Mouse (Mus musculus) frontal cortex, postnatal 10 days (tissue): ENCODE measurements around the gene 4930455H04Rik.

Experiments used
- DNase-seq, 2 experiments: peaks; one replicate each; pipeline ENCODE4 v3.0.0; 2022; ENCODE audit warnings: low spot score in 2 of 2, mixed read lengths in 1 of 2

4930455H04Rik gene

DNA sequence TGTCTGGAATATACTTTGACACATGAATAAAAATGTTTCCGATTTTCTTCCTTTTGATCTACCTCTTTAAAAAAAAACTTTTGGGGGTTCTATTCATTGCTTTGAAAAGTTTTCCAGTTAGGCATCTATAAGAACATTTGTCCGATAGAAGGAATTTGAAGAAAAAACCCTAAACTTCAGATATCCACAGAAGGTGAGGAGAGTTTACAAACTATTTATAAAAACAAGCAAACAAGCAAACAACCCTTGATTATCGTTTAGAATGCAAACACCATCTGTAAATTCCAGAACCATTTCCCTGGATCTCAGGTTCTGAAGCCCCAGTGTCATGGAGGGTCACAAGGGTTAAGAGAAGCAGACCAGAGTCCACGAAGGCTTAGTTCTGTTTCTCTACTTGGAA is at the start of gene 4930455H04Rik:
TSS of gene 4930455H04Rik (plus strand) at position 301 of the 400 bp plus-strand sequence.
- DNase-seq: no peak

DNA sequence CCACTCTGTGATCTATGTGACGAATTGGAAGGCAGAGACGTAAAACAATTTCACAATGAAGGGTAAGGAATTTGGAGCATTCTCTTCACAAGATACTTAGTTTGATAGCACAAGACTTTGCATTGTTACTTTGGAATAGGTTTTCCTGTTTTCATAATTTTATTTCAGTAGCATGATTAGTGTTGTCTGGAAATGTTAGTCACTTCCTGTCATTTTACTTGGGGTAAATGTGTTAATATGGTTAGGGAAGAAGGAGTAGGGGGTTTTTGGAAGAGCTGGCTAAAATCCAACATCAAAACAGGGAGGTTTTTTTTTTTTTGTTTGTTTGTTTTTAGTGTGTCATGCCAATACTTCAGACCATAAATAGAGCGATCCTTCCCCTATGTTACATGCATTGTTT is 46.5 kb upstream of the 4930455H04Rik start:
- no peak for DNase-seq

DNA sequence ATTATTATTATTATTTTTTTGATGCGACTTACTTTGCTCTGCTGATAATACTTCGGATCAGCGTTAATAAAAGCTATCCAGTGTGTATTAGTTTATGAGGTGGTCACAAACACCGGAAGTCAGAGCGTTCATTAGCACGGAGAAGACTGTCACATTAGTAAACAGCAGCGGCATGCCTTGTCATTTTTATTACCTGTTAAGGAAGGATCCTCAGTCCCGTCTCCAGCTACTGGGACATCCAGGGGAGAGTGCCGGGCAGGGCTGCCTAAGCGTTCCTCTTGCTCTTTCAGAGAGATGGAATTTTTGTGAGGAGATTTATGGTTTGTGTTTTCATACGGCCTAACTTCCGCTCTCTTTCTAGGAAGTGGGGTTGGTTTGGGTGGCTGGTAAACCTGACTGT is 45.0 kb upstream of the 4930455H04Rik start:
- no peak for DNase-seq

DNA sequence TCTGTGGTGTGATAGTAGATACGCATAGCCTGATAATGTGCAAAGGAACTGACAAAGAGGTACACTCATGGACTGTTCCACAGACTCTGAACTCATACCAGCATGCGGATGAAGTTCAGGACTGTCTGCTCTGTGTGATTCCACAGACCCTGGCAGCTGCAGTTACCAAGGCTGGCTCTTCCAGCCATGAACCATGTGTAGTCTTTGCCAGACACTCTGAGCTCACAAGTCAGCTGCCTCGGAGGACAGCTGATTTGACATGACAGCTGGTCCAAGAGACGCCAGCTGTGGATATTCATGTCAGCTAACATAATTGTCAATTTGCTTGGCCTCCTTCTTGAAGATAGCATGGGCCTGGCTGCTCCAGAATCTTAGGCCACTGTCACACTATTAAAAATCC is 39.1 kb upstream of the 4930455H04Rik start:
- DNase-seq: no peak

DNA sequence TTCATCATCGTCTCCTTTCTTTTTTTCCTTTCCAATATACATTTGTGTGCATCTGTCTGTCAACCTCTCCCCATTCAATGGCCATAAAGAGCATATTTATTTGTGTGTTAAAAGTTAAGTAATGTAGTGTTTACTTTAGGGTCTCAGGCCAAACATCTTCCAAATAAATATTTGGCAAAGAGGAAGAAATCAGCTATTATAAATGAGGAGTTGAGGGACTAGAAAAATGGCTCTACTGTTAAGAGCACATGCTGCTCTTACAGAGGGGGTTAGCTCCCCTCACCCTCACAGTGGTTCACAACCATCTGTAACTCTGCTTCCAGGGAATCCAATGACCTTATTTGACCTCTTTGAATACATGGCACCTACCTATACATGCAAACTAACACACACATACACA is 34.9 kb upstream of the 4930455H04Rik start:
- no peak for DNase-seq

DNA sequence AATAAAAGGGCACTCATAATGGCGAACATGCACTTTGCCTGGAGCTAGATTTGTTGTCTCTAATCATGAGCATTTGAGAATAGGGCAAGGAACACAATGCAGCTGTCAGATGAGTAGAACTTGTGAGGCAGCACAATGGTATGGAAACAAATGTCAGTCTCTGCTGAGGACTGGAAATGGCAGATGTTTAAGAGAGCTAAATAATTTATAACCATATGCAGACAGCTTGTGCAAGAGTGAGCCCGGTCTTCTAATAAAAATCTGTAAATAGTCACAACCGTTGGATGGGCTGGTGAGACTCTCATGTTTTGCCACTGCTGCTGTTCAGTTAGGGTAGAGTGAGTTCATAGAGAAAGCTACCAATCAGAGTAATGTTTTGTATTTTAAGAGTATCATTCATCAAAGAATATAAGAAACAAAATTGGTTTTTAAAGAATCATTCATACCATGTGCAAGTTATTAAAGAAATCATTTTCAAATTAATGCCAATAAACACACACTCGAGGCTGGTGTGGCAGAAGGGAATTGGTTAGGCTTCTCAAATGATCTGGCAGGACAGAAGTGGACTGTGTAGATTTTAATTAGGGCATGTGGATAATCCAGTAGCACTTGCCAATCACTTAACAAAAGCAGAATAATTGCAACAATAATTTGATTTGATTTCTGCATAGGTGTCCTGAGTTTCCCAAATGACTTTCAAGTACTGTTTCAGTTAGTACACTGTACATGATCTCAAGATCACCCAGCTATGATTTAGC is 31.0 kb upstream of the 4930455H04Rik start:
- no peak for DNase-seq

DNA sequence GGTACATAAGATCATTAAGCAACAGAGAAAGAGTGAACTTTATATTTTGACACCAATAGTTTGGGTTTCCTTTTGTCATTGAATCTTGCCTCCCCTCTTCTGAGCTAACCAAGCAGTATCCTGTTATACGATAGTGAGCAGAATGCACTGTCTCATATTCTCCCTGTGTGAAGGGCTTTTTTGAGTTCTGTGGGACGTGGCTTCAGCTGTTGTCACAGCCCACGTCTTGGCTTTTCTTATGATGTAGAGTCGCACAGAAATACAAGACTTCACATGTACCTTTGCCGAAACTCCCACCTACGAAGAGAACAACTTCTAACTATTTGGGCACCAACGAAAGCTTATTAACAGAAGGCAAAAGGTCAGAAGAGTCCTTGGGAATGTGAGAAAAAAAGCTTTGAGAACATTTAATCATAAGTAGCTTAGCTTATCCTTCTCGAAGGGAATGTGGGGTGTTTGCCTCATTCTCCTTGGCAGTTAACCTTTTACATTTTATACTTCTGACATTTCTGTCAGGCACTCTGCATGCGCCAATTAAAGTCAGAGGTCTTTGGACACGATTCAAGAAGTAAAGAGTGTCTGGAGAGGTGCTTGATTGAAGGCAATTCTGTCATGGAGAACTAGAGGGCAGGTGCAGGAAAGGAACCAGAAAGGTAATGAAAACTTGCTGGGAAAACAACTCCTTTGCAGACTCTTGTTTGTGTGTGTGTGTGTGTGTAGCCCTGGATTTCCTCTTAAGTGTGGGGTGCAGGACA is 27.1 kb upstream of the 4930455H04Rik start:
- no peak for DNase-seq

DNA sequence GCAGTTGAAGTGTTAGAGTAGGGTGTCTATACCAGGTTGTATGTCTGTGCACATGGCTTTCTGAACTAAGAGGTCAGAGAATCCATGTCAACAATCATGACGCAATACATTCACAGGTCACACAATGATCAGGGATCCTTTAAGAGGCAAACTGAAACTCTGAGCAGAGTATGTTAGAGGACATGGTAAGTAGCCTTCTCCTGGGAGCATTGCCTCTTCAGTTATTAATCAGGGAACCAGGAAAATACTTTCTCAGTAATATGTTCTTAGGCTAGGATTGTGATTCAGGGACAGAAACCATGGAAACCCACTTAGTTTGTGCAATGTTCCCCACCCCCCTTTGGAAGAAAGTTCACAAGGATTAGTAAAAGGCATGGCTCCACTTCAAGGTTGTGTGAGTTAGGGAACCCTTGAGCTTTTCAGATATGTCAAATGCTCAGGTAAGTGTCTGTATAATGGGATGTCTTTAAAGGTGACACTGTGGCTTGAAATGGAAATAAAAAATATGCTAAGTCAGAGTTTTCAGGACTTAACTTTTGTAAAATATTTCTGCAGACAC is 26.4 kb upstream of the 4930455H04Rik start:
- no peak for DNase-seq

DNA sequence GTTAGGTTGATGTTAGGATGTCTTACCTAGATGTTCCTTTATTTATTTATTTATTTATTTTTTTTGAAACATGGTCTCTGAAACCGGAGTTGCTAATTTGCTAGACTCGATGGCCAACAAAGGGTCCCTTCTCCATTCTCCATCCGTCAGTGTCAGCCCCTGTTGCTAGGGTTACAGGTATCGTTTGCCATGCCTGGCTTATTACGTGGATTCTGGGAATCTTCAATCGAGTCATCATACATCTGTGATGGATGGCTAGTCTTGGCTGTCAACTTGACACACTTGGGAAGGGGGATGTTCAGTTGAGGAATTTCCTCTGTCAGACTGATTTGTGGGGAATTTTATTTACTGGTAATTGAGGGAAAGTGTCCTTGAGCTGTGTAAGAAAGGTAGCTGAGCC is 25.3 kb upstream of the 4930455H04Rik start:
- DNase-seq: no peak

DNA sequence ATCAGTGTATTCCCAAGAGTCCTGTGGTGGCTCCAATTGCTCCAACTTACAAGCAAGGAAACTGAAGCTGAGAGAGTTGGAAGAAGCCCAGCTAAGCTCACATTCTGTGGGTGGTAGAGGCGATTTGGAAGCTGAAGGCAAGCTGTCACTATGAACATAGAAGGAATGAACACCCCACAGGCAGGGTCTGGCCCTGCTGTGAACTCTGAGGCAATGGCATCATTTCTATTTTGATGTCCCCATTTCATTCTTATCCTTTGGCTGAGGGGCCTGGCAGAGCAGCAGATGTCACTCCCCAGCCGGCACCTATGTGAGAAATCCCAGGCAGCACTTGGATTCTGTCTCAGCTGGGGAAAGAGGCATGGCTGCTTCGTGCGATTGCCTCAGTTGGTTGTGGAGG is 24.6 kb upstream of the 4930455H04Rik start:
- no peak for DNase-seq

DNA sequence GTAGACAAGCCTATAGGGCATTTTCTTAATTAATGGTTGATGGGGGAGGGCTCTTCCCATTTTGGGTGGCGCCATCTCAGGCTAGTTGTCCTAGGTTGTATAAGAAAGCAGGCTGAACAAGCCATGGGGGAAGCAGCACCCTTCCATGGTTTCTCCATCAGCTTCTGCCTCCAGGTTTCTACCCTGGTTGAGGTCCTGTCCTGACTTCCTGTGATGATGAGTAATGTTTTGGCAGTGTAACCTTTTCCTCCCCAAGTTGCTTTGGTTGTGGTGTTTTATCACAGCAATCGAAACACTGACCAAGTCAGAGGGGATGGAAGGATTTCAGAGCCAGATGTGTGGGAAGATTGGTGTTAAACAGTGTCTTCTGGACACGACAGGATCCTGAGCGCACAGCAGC is 21.6 kb upstream of the 4930455H04Rik start:
- no peak for DNase-seq

DNA sequence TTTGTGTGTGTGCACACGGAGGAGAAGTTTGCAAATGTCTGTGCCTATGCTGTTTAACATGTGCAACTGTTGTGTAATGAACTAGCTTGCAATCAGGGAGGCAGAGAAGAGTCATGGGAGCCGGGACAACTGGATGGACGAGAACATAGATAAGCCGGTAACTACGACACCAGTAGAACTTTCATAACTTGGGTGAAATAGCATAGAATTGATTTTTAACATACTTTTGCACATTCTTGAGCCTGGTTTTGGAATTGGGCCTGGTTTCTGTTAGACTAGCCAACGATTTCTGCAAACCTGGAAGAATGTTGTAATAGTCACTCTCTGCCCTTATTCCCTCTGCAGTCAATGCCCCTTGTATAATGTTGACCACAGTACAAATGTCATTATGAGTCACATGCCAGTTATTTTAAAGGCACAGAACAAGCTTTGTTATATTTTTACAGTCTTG is 17.4 kb upstream of the 4930455H04Rik start:
- DNase-seq: no peak

DNA sequence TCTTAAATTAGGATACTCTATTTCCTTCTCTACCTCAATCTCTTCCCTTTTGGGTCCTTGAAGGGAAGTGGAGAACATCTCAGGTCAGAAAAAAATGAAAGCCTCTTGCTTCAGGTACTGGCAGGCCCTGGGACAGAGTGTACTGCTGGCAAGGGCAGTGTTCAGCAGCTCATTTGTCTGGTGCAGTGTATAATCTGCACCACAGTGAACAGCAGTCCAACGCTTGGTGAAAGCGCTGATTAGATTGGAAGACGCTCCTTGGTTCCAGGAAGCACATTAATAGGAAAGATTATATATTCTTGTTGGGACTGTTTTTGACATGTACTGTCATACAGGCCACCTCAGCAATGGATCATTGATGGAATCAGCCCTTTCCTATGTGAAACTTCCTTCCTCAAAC is 16.6 kb upstream of the 4930455H04Rik start:
- DNase-seq: no peak

DNA sequence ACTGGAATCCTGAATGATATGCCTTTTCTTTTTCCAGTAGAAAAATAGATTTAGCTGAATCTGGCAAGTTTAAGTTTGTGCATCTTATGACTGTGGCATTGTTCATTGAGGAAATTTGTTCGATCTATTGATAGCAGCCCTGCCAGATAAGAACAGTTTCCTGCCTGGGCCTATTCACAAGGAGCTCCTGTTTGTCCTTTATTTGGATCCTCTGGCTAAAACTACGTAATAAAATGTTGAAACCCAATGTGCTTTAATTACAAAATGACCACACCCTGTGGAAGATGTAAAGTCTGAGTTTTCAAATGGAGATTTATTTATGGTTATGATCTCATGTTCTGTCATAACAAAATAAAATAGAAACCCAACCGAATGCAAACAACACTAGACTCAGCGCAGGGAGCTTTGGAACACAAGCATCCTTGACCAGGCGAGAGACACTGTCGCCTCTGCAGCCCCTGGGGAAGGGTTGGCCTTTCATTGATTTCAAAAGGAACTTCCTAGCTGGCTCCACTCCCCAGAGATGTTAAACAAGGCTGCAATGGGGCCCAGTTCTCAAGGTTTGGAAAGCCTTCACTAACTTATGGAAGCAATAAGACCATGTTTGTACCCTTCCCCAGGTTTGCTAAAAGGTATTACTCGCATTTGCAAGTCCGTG is 15.7 kb upstream of the 4930455H04Rik start:
- DNase-seq: no peak

DNA sequence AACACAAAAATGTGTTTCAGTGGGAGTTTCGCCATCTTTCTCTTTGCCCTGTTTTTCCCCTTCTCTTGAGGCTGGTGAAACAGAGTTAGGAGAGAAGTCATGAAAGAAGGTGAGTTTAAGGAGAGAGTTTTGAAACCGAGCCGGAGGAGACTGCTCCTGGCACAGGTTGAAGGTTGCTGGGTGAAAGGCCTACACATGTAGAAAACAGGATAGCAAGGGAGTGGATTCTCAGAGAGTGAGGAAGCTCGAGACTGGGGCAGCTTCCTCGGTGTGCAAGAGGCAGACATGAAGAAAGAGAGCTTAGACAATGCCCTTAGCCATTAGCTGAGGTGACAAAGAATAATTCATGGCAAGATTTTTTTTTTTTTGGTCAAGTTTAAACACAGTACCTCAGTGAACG is 14.7 kb upstream of the 4930455H04Rik start:
- DNase-seq: no peak

DNA sequence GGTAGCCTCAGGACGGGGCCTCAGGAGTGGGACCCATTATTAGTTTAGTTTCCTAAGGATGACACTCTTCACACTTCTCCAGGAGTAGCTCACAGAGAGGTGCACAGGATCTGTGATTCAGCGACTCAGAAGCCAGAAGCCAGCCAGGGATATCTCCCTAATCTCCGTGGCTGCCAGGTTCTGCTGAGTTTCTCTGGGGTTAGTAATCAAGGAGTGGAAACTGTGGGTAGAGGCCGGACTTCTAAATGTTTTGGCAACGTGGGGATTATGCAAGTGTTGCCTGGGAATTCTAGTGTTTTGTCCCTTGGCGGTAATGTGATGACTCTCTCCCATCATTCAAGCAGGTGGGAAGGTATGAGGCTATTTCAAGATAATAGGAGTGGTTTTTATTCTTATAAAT is 13.0 kb upstream of the 4930455H04Rik start:
- DNase-seq: no peak

DNA sequence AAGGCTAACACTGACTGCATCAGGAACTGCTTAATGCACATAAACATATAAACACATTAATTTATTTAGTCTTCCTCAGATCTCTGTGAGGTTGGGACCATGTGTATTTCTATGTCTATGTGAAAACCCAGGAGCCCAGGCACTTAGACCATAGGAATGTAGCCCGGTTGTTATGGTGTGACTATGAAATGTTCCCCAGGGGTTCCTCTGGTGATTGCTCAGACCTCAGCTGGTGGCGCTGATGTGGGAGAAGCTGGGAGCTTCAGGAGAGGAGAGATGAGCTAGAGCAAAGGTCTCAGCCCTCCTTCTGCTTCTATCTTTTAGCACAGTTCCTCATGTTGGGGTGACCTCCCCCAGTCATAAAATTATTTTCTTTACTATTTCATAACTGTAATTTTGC is 7.7 kb upstream of the 4930455H04Rik start:
- no peak for DNase-seq

DNA sequence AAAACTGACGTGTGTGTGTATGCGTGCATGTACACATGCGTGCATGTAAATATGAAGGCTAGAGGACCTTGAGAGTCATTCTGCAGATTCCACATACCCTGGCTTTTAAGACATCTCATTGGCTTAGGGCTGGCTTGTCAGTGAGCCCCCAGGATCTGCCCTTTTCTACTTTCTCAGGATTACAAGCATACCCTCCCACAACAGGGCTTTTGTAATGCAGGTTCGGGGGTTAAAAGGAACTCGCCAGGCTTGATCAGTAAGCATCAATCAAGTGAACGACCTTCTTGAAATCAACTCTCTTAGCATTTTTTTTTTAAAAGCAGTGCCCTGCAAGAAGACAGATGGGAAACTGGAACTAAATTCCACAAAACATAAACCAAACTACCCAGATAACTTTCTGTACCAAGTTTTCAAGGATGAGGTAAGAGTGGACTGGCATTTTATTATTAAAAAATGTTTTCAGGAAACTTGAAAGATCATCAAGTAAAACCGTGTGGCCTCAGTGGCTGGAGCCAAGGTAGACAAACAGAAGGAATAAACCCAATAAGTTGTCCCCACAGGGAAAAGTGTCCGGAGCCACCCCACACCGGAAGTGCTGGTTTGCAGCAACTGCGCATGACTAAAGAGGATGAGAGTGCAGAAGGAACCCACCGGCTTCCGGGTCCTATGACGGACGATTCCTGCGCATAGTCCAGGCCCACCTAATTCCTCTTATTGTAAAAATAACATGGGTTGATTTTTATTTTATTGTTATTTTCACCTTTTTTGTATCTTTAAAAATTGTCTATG is 6.5 kb upstream of the 4930455H04Rik start:
- no peak for DNase-seq

DNA sequence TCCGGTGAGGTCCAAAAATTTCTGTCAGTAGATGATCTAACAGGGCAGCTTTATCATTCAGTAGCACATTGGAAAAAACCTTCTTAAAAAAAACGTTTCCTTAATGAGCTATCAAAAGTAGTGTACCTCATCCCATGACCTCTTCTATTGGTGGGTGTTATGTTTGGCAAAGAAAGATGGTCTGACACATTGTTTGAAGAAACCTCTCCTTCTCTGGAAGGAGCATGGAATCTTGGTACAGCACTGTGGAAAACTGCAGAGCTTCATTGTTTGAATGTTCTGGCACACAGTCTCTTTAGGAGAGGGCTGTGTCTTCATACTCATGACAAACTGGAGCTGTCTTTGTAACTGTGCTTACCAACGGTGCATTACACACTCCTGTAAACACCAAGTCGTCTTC is 4.9 kb upstream of the 4930455H04Rik start:
- no peak for DNase-seq

DNA sequence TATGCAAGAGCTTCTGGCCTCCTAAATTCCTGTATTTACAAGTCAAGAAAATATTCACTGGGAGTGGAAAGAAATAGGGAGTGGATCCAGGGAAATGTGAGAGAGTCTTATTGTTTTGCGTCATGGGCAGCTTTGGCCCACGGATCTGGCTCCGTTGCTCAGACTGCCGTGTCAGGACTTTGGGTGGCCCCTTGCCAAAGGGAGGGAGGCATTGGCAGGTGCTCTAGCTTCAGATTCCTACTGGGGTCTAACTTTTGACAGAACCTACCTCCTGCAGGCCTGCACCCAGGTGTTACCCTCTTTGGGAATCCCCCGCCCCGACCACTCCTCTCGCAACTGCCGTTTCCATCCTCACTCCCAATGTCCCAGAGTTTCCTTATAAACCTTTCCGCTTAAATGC is 3.6 kb upstream of the 4930455H04Rik start:
- DNase-seq: no peak

DNA sequence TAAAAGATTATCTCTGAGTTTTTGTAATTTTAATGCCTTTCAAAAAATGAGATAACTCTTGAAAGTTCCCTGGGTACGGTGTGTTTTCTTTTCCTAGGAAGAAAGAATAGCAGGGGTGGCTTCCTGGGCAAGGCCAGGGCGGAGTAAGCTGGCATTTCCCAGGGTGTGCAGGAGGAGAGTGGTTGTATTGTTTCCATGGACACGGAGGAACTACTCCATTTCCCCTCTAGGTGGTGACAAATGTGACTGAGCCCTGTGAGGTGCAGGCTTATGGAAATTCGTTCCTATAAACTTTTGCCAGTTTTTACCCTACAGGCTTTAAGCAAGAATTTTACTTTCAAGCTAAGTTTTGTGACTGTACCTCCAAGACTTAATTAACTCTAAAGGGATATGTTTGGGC is 1.8 kb upstream of the 4930455H04Rik start:
- DNase-seq: peak; percentile 24 to 35

DNA sequence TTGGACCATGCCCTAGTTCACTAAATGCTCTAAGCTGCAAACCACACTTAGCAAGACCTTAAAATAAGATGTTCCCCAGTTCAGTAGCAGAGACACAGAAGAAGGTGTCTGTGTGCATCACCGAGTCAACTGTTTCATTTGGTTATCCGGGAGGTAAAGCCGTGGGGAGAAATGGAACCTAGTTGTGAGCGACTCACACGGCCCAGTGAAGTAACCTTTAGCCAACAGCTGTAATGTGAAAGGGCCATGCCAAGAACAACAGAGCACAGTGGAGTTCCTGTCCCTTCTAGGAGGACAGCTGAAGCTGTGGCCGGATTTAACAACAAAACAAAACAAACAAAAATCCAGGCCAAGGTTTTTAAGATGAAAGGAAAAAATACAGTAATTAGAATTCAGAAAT is 1.3 kb upstream of the 4930455H04Rik start:
- no peak for DNase-seq
